16 mouse cellular contexts compared by ENCODE assay signal in the genomic region with DNA sequence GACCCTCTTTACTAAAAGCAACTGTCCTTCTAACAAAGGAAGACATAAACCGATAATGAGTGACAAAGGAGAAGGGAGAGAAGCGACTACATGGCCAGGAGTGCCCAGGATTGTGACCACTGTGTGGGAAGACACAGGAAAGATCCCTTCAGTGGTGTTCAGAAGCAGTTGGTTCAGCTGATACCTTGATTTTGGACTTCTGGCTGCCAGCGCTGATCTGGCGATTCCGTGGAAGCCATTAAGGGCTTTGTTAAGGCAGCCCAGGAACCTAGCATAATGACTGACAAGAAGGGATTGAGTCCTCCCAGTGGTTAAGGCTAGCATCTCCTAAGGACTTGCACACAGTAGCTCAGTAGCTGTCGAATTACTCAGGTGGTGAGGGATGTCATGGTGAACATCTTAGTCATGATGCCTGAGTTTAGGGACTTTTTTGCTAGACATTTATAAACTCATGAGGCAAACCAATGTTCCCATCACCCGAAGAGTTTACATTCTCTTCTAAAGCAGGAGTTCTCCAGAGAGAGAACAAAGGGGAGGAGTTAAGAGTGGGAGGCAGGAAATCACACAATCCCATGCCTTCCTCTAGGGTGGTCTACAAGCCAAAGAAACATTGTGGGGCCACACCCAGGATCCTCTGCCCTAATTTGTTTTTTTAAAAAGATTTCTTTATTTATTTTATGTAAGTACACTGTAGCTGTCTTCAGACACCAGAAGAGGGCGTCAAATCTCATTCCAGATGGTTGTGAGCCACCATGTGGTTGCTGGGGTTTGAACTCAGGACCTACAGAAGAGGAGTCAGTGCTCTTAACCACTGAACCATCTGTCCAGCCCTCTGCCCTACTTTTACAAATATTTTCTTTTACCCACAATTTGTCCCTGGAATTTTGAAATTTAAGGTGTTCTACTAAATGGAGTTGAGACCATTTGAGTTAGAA. TPM values are rescaled to one million over a fixed set of nuclear protein-coding genes. Genes with fewer than 3 reads are reported as not detected.
DNase-seq lines count a peak whose midpoint lies in the region; ATAC-seq and TF ChIP-seq lines count a peak whose summit lies in the region.
"Had no signal": no experiment of that assay in that cellular context is flagged by ENCODE, and none has a peak within 500 bp of the region (broad histone marks: within the 10 kb centered on the region; RNA-seq: fewer than 3 reads in every experiment).

No protein-coding gene starts in this region.

- TF ChIP-seq POLR2A in heart, adult 2 months (IDR thresholded peaks at IDR 0.05; ENCODE audit: insufficient read depth, low read depth, low read length): no peak
- TF ChIP-seq POLR2A in MEL (IDR thresholded peaks at IDR 0.05; ENCODE audit: control insufficient read depth in 1 of 2, insufficient read depth in 1 of 2, low read depth in 1 of 2, low read length in 2 of 2, poor library complexity in 1 of 2): peak in 1 of 2 experiments; percentile 43; a peak in 1 of 4 replicates

- H3K36me3 ChIP-seq in heart, adult 2 months (ENCODE audit: control insufficient read depth, insufficient read depth, low read length): no peaks in the 10 kb centered on the region
- H3K36me3 ChIP-seq in megakaryocyte, embryonic 14.5 days (replicated peaks; ENCODE audit: low read length): peaks cover 12% of the 10 kb centered on the region
- peaks cover 13 to 23% of the 10 kb centered on the region in 2 experiments for H3K36me3 ChIP-seq in MEL (ENCODE audit: control insufficient read depth in 1 of 2, insufficient read depth in 2 of 2, low read length in 2 of 2)
- peaks cover 26% of the 10 kb centered on the region for H3K36me3 ChIP-seq in liver, embryonic 13.5 days

- no peaks in the 10 kb centered on the region for H3K4me1 ChIP-seq in heart, adult 2 months (ENCODE audit: control insufficient read depth, insufficient read depth, low read length)
- peaks cover 35% of the 10 kb centered on the region for H3K4me1 ChIP-seq in megakaryocyte, embryonic 14.5 days
- peaks cover 12 to 15% of the 10 kb centered on the region in 2 experiments for H3K4me1 ChIP-seq in MEL (ENCODE audit: control insufficient read depth in 1 of 2, insufficient read depth in 2 of 2, low read length in 2 of 2)
- peaks cover 18% of the 10 kb centered on the region for H3K4me1 ChIP-seq in liver, embryonic 13.5 days (replicated peaks)
- H3K4me1 ChIP-seq: embryonic facial prominence, embryonic 13.5 days; hindbrain, embryonic 15.5 days had no signal

- peaks cover 5% of the 10 kb centered on the region; the same call in 1 of the 2 replicates for H3K9me3 ChIP-seq in megakaryocyte, embryonic 14.5 days
- no peaks in the 10 kb centered on the region for H3K9me3 ChIP-seq in MEL (replicated peaks; ENCODE audit: insufficient read depth, low read length)
- peaks cover 3% of the 10 kb centered on the region; the same call in 1 of the 2 replicates for H3K9me3 ChIP-seq in liver, embryonic 13.5 days (replicated peaks)
- H3K9me3 ChIP-seq: hindbrain, embryonic 15.5 days had no signal

- H3K79me2 ChIP-seq in heart, adult 2 months (replicated peaks; ENCODE audit: control insufficient read depth, insufficient read depth, low read length): no peaks in the 10 kb centered on the region
- peaks cover 10% of the 10 kb centered on the region for H3K79me2 ChIP-seq in MEL (ENCODE audit: control insufficient read depth, insufficient read depth, low read length, poor library complexity)

- TF ChIP-seq CTCF in heart, adult 2 months (IDR thresholded peaks at IDR 0.05): no peak
- peak in 2 of 3 experiments; percentile 36 to 60; a peak in 4 of 6 replicates for TF ChIP-seq CTCF in MEL (IDR thresholded peaks at IDR 0.05 in 2 of 3, conservative IDR thresholded peaks at IDR 0.05 in 1 of 3; ENCODE audit: control insufficient read depth in 1 of 3, insufficient read depth in 1 of 3, low read depth in 2 of 3, low read length in 3 of 3, poor library complexity in 1 of 3, severe bottlenecking in 1 of 3)

- H3K4me2 ChIP-seq in liver, embryonic 13.5 days: peak overlapping the region; percentile 77

- H3K27ac ChIP-seq in heart, adult 2 months: no peak overlapping the region
- peak overlapping the region; percentile 75 for H3K27ac ChIP-seq in MEL (ENCODE audit: control insufficient read depth, low read depth, low read length)
- no peak overlapping the region for H3K27ac ChIP-seq in liver, embryonic 13.5 days
- H3K27ac ChIP-seq: embryonic facial prominence, embryonic 13.5 days; forebrain, embryonic 12.5 days; hindbrain, embryonic 15.5 days had no signal

- peak; percentile 77 for DNase-seq in heart, adult 11 months
- no peak for DNase-seq in heart, adult 2 months
- DNase-seq in MEL (ENCODE audit: low read depth, low spot score): peak; percentile 90
- DNase-seq in liver, embryonic 13.5 days: no peak
- no peak for DNase-seq in kidney, postnatal 4 days
- no peak for DNase-seq in spleen, postnatal 4 days (ENCODE audit: low spot score in 2 of 2)
- DNase-seq: adrenal gland, postnatal 36 days; kidney, adult 2 months; right cerebral cortex, postnatal 25 days; thymus, adult 18-20 months had no signal

- H3K27me3 ChIP-seq in heart, adult 2 months (ENCODE audit: control insufficient read depth, insufficient read depth, low read length): no peaks in the 10 kb centered on the region
- H3K27me3 ChIP-seq in megakaryocyte, embryonic 14.5 days (replicated peaks): no peaks in the 10 kb centered on the region
- H3K27me3 ChIP-seq in MEL (ENCODE audit: control insufficient read depth in 1 of 2, insufficient read depth in 2 of 2, low read length in 2 of 2): no peaks in the 10 kb centered on the region
- no peaks in the 10 kb centered on the region for H3K27me3 ChIP-seq in liver, embryonic 13.5 days
- H3K27me3 ChIP-seq: embryonic facial prominence, embryonic 13.5 days; forebrain, embryonic 12.5 days; heart, embryonic 15.5 days; hindbrain, embryonic 15.5 days had no signal

- TF ChIP-seq RAD21 in MEL (IDR thresholded peaks at IDR 0.05; ENCODE audit: low read depth, low read length): peak; percentile 16

- no peak for TF ChIP-seq EP300 in heart, adult 2 months (IDR thresholded peaks at IDR 0.05; ENCODE audit: insufficient read depth, low read depth, low read length)
- no peak for TF ChIP-seq EP300 in MEL (IDR thresholded peaks at IDR 0.05; ENCODE audit: low read depth in 1 of 2, low read length in 2 of 2)

- H3K4me3 ChIP-seq in heart, adult 2 months: no peak overlapping the region
- peak overlapping the region; percentile 62 for H3K4me3 ChIP-seq in megakaryocyte, embryonic 14.5 days (replicated peaks)
- H3K4me3 ChIP-seq in MEL (ENCODE audit: control insufficient read depth in 1 of 2, insufficient read depth in 1 of 2, low read depth in 2 of 2, low read length in 2 of 2): peak overlapping the region; percentile 45 to 63
- H3K4me3 ChIP-seq in liver, embryonic 13.5 days (replicated peaks): no peak overlapping the region

- H3K9ac ChIP-seq in heart, adult 2 months (ENCODE audit: low read depth, low read length): no peak overlapping the region
- peak overlapping the region; percentile 68 for H3K9ac ChIP-seq in MEL (ENCODE audit: control insufficient read depth, low read depth, low read length, poor library complexity, severe bottlenecking)
- H3K9ac ChIP-seq in liver, embryonic 13.5 days: peak overlapping the region; percentile 76; the same call in 1 of the 2 replicates

- WGBS in heart, adult 2 months: 85% methylated on average over 8 of the region's 8 CpGs
- 79% methylated on average over 8 of the region's 8 CpGs for WGBS in liver, embryonic 13.5 days (ENCODE audit: insufficient replicate concordance)

- intact Hi-C loops in heart, adult 2 months (cut with DNase I): loop anchor here (2.0 to 5.0 kb wide), 2 partner anchors 39 to 96 kb away; no protein-coding TSS in a partner anchor

- no peak for ATAC-seq in megakaryocyte, adult 5-6 weeks (ENCODE audit: poor library complexity, severe bottlenecking)
- ATAC-seq in liver, embryonic 13.5 days (ENCODE audit: low read depth): no peak

TF ChIP-seq in MEL, 35 proteins besides CTCF, POLR2A, EP300 and RAD21 (continues in another document):
- TF ChIP-seq MEF2A (IDR thresholded peaks at IDR 0.05; ENCODE audit: extremely low read depth, insufficient replicate concordance, low read depth, low read length, poor library complexity, severe bottlenecking): no peak
- TF ChIP-seq E2F4 (IDR thresholded peaks at IDR 0.05; ENCODE audit: borderline replicate concordance, low read depth, low read length): no peak
- TF ChIP-seq USF1 (IDR thresholded peaks at IDR 0.05; ENCODE audit: low read depth, low read length): no peak
- TF ChIP-seq ZC3H11A (IDR thresholded peaks at IDR 0.05; ENCODE audit: low read depth, low read length): no peak
- TF ChIP-seq UBTF (IDR thresholded peaks at IDR 0.05; ENCODE audit: borderline replicate concordance, insufficient read depth, low read depth, low read length): no peak
- TF ChIP-seq MYB (IDR thresholded peaks at IDR 0.05; ENCODE audit: low read depth, low read length): no peak
- no peak for TF ChIP-seq MAX (IDR thresholded peaks at IDR 0.05; ENCODE audit: low read length)
- TF ChIP-seq TBP (IDR thresholded peaks at IDR 0.05; ENCODE audit: low read depth, low read length): peak; percentile 66; the same call in 1 of the 2 replicates
- 0 out of 2 replicates have a peak, but pooled peaks have one; percentile 20 for TF ChIP-seq POLR2AphosphoS5 (IDR thresholded peaks at IDR 0.05; ENCODE audit: borderline replicate concordance, low read depth, low read length)
- peak; percentile 37; the same call in 1 of the 2 replicates for TF ChIP-seq HCFC1 (IDR thresholded peaks at IDR 0.05; ENCODE audit: low read depth, low read length)
- TF ChIP-seq MYC (IDR thresholded peaks at IDR 0.05; ENCODE audit: low read depth, low read length): peak; percentile 67; the same call in 1 of the 2 replicates
- no peak for TF ChIP-seq SIN3A (IDR thresholded peaks at IDR 0.05; ENCODE audit: low read length)
- TF ChIP-seq SMC3 (IDR thresholded peaks at IDR 0.05; ENCODE audit: low read depth, low read length): peak; percentile 22; the same call in 1 of the 2 replicates
- no peak for TF ChIP-seq POLR2AphosphoS2 (IDR thresholded peaks at IDR 0.05; ENCODE audit: low read length)
- TF ChIP-seq ZMIZ1 (IDR thresholded peaks at IDR 0.05; ENCODE audit: low read depth, low read length): no peak
- TF ChIP-seq USF2 (IDR thresholded peaks at IDR 0.05; ENCODE audit: borderline replicate concordance in 1 of 2, insufficient read depth in 1 of 2, low read depth in 1 of 2, low read length in 2 of 2): no peak

RNA-seq across cellular contexts. Expression of a gene that starts 29.3 kb away (rescaled TPM):
- 10 to 100 TPM; 35.1 to 37.4 TPM for total RNA-seq in heart, adult 2 months (2021)
- 8.4 and 12.1 TPM in 2 replicates for polyA plus RNA-seq in heart, adult 2 months (2012; rRNA removed)
- 1.5 TPM in 1 of 2 replicates, not detected in the other for polyA plus RNA-seq in megakaryocyte, embryonic 14.5 days (2012; ENCODE audit: insufficient read depth, low replicate concordance)
- 42.0 and 46.9 TPM in 2 replicates for total RNA-seq in megakaryocyte, adult 5-6 weeks (2015)
- 52.8 and 62.8 TPM in 2 replicates for total RNA-seq in megakaryocyte, adult 5-6 weeks (2017)
- 11.2 and 13.3 TPM in 2 replicates for total RNA-seq in MEL (2012; rRNA removed)
- 10 to 100 TPM; 16.9 to 41.7 TPM for polyA plus RNA-seq in MEL (2012; ENCODE audit: insufficient read depth in 1 of 2, insufficient read length in 2 of 2, low read depth in 1 of 2, low replicate concordance in 2 of 2, missing spikeins in 1 of 2)
- 7.8 and 7.9 TPM in 2 replicates for polyA plus RNA-seq in liver, embryonic 13.5 days (2015; fragmentation: Nextera tagmentation; extraction: Ambion mirVana)

Comparison
In these comparisons a context has a peak if more than half of its experiments do, and no peak if none do; other contexts are left out.
1. DNase-seq: peak in heart, adult 11 months (single experiment) and MEL (single experiment); none in heart, adult 2 months (0 of 2), liver, embryonic 13.5 days (single experiment), kidney, postnatal 4 days (0 of 2) and spleen, postnatal 4 days (0 of 2).
2. H3K4me3 ChIP-seq: peak in megakaryocyte, embryonic 14.5 days (single experiment) and MEL (2 of 2); none in heart, adult 2 months (single experiment) and liver, embryonic 13.5 days (single experiment).